Mouse (Mus musculus): Measurements from ENCODE around the gene Ranbp10.

GRCm38 (mm10) chr8:105725726-105726125, 101.4 kb downstream of the Ranbp10 start:
- TF ChIP-seq POLR2A (IDR thresholded peaks at IDR 0.05; ENCODE audit: borderline replicate concordance, low read depth, low read length), result no peak
- no peak for TF ChIP-seq CTCF (IDR thresholded peaks at IDR 0.05; ENCODE audit: low read depth, low read length)

Measured in bone marrow macrophage, adult 2 months (primary cell).